Mouse (Mus musculus): Measurements from ENCODE around the gene Tbcb.

DNA sequence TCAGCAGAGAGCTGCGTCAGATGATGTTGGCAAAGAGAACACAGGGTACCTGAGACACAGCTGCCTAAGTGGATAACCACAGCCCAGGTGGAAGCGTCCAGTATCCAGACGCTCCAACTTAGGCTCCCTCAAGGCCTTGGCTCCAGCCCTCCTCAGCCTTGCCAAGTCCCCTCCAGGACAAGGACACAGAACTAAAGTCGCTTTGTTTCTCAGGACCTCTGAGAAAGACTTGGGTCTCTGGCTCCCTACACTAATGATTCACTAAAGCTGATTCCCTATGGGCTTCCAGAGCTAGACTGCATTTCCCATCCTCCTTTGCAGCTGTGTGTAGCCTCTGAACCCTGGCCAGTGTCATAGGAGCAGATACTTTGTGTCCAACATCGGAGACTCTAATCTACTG is 31.9 kb downstream of the Tbcb start:
- TF ChIP-seq GATA1 (IDR thresholded peaks at IDR 0.05; ENCODE audit: low read length): no peak
- TF ChIP-seq TAL1 (IDR thresholded peaks at IDR 0.05; ENCODE audit: low read length): no peak
